Mouse (Mus musculus): Measurements from ENCODE around the gene Thoc6. TPM values are rescaled to one million over a fixed set of nuclear protein-coding genes. Genes with fewer than 3 reads are reported as not detected.
A peak's percentile ranks its signal among the peaks of the same experiment; 100 is the strongest.

The Thoc6 gene
- polyA plus RNA-seq, 1 experiment: 60.5 TPM

GRCm38 (mm10) chr17:23645894-23646293 lies 27.8 kb downstream of the Thoc6 start:
- H3K79me3 ChIP-seq (ENCODE audit: low read depth): no peaks in the 10 kb centered on the region
- H3K4me3 ChIP-seq (ENCODE audit: insufficient read depth, poor library complexity, severe bottlenecking): no peak overlapping the region
- H3K79me2 ChIP-seq (ENCODE audit: control insufficient read depth, insufficient read depth): no peaks in the 10 kb centered on the region
- peaks cover 24% of the 10 kb centered on the region for H3K27me3 ChIP-seq (ENCODE audit: control insufficient read depth, insufficient read depth, insufficient read length)
- no peaks in the 10 kb centered on the region for H3K36me3 ChIP-seq (ENCODE audit: control insufficient read depth, insufficient read depth)
- TF ChIP-seq CEBPB (IDR thresholded peaks at IDR 0.05; ENCODE audit: low read depth): no peak
- no peak overlapping the region for H3ac ChIP-seq (ENCODE audit: control insufficient read depth, insufficient read length, low read depth)

- Histone ChIP-seq H3K4me3 (ENCODE audit: insufficient read depth, poor library complexity, severe bottlenecking) (no peak within 1 kb of the TSS), H3K79me3 (ENCODE audit: low read depth) (no peaks in the 10 kb centered on the region), H3K36me3 (ENCODE audit: control insufficient read depth, insufficient read depth) (no peaks in the 10 kb centered on the region), H3ac (ENCODE audit: control insufficient read depth, insufficient read length, low read depth) (no peak within 1 kb of the TSS), H3K27me3 (ENCODE audit: control insufficient read depth, insufficient read depth, insufficient read length) (peaks cover 27% of the 10 kb centered on the region), H3K79me2 (ENCODE audit: control insufficient read depth, insufficient read depth) (no peaks in the 10 kb centered on the region)
- no peak for TF ChIP-seq CTCF (IDR thresholded peaks at IDR 0.05; ENCODE audit: control insufficient read depth, insufficient read depth, insufficient read length)
- no peak for TF ChIP-seq USF1 (IDR thresholded peaks at IDR 0.05; ENCODE audit: low read depth)
These were observed 28.8 kb downstream of the Thoc6 start, which contains the start of gene Mmp25 for GRCm38 (mm10) chr17:23644613-23645495. Mmp25 (minus strand) TSS chr17:23645277.

GRCm38 (mm10) chr17:23631241-23631640 lies 42.4 kb downstream of the Thoc6 start:
- H3K36me3 ChIP-seq (ENCODE audit: control insufficient read depth, insufficient read depth): no peaks in the 10 kb centered on the region
- no peak for TF ChIP-seq USF1 (IDR thresholded peaks at IDR 0.05; ENCODE audit: low read depth)
- no peak for TF ChIP-seq MYOD1 (IDR thresholded peaks at IDR 0.05; ENCODE audit: control insufficient read depth, insufficient read length, low read depth)
- TF ChIP-seq CTCF (IDR thresholded peaks at IDR 0.05; ENCODE audit: control insufficient read depth, insufficient read depth, insufficient read length): no peak
- no peak for TF ChIP-seq MAX (IDR thresholded peaks at IDR 0.05)
- TF ChIP-seq CEBPB (IDR thresholded peaks at IDR 0.05; ENCODE audit: low read depth): no peak
- no peak for TF ChIP-seq MYOG (IDR thresholded peaks at IDR 0.05; ENCODE audit: control insufficient read depth, extremely low read depth, insufficient read length)
- TF ChIP-seq FOSL1 (IDR thresholded peaks at IDR 0.05; ENCODE audit: insufficient read depth, low read length, poor library complexity, severe bottlenecking): no peak

DNA sequence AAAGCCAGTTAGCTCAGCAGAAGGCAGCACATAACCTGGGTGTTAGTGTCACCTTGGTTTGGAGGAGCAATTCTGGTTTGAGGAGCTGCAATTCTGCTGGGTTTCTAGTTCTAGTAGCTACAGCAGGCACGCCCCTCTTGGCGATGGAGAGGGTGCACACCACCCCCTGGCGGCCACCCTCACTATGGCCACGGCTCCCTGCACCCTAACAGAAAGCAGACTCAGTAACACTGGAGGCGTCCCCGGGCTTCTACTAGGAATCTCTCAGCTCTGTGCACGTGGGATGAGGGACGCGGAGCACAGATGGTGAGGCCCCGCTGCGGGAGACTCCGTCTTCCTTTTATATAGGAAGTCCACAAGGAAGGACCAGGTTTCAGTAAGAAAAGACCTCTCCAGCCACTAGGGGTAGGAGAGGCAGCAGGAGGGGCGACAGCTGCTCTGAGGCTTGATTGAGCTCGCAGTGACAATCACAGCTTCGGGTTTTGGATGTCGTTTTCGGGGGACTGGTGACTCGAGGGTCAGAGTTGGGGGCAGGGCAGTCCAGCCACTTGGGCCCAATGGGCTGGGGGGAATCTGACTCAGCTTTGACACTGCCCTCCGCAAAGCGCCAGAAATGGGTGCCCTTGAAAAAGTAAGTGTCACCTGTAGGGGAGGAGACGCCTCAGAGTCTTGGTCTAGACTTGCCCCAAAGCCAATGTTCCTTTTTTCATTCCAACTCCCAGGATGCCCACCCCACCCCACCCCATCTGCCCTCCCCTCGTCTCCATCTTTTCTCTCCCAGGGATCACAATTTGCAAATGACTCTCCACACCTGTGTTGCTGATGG lies 43.3 kb downstream of the Thoc6 start:
- H3K79me2 ChIP-seq (ENCODE audit: control insufficient read depth, insufficient read depth): no peaks in the 10 kb centered on the region
- H3K4me3 ChIP-seq (ENCODE audit: insufficient read depth, poor library complexity, severe bottlenecking): no peak overlapping the region
- TF ChIP-seq CEBPB (IDR thresholded peaks at IDR 0.05; ENCODE audit: low read depth) (no peak), CTCF (IDR thresholded peaks at IDR 0.05; ENCODE audit: control insufficient read depth, insufficient read depth, insufficient read length) (peak; percentile 90)
- no peaks in the 10 kb centered on the region for H3K36me3 ChIP-seq (ENCODE audit: control insufficient read depth, insufficient read depth)
- H3ac ChIP-seq (ENCODE audit: control insufficient read depth, insufficient read length, low read depth): no peak overlapping the region
- peaks cover 41% of the 10 kb centered on the region for H3K27me3 ChIP-seq (ENCODE audit: control insufficient read depth, insufficient read depth, insufficient read length)
- H3K79me3 ChIP-seq (ENCODE audit: low read depth): no peaks in the 10 kb centered on the region

More at GRCm38 (mm10) chr17:23631241-23631640, 42.4 kb downstream of the Thoc6 start:
- Histone ChIP-seq H3K79me3 (ENCODE audit: low read depth) (no peaks in the 10 kb centered on the region), H3K27me3 (ENCODE audit: control insufficient read depth, insufficient read depth, insufficient read length) (peaks cover 49% of the 10 kb centered on the region), H3K79me2 (ENCODE audit: control insufficient read depth, insufficient read depth) (no peaks in the 10 kb centered on the region), H3K4me3 (ENCODE audit: insufficient read depth, poor library complexity, severe bottlenecking) (no peak overlapping the region), H3ac (ENCODE audit: control insufficient read depth, insufficient read length, low read depth) (no peak overlapping the region)

GRCm38 (mm10) chr17:23627813-23628212 lies 45.9 kb downstream of the Thoc6 start:
- H3K4me3 ChIP-seq (ENCODE audit: insufficient read depth, poor library complexity, severe bottlenecking): no peak overlapping the region
- H3K79me2 ChIP-seq (ENCODE audit: control insufficient read depth, insufficient read depth): no peaks in the 10 kb centered on the region
- H3K27me3 ChIP-seq (ENCODE audit: control insufficient read depth, insufficient read depth, insufficient read length): peaks cover 28% of the 10 kb centered on the region
- no peaks in the 10 kb centered on the region for H3K79me3 ChIP-seq (ENCODE audit: low read depth)
- H3ac ChIP-seq (ENCODE audit: control insufficient read depth, insufficient read length, low read depth): no peak overlapping the region
- no peak for TF ChIP-seq MAX (IDR thresholded peaks at IDR 0.05)
- H3K36me3 ChIP-seq (ENCODE audit: control insufficient read depth, insufficient read depth): no peaks in the 10 kb centered on the region

DNA sequence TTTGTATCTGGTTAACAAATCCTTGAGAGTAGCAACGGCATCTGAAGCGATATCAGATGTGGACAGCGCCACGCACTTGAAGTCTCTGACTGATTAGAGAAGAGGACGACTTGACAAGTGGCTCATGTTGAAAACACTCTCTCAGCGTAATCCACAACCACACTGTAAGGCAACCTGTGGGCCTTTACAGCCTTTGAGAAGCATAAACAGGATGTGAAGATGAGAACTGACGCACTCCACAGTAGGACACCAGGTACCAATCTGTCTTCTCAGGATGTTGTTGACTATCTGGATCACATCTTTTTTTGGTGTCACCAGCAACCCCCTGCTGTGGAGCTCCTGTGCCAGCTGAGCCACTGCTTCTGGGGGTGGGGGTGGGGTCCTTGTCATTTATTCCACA lies 53.3 kb downstream of the Thoc6 start:
- Histone ChIP-seq H3K79me3 (ENCODE audit: low read depth) (no peaks in the 10 kb centered on the region), H3K79me2 (ENCODE audit: control insufficient read depth, insufficient read depth) (no peaks in the 10 kb centered on the region), H3K36me3 (ENCODE audit: control insufficient read depth, insufficient read depth) (no peaks in the 10 kb centered on the region), H3ac (ENCODE audit: control insufficient read depth, insufficient read length, low read depth) (no peak overlapping the region), H3K4me3 (ENCODE audit: insufficient read depth, poor library complexity, severe bottlenecking) (no peak overlapping the region), H3K27me3 (ENCODE audit: control insufficient read depth, insufficient read depth, insufficient read length) (peaks cover 41% of the 10 kb centered on the region)
- TF ChIP-seq USF1 (IDR thresholded peaks at IDR 0.05; ENCODE audit: low read depth) (no peak), MAX (IDR thresholded peaks at IDR 0.05) (no peak), MYOD1 (IDR thresholded peaks at IDR 0.05; ENCODE audit: control insufficient read depth, insufficient read length, low read depth) (no peak), FOSL1 (IDR thresholded peaks at IDR 0.05; ENCODE audit: insufficient read depth, low read length, poor library complexity, severe bottlenecking) (no peak), MYOG (IDR thresholded peaks at IDR 0.05; ENCODE audit: control insufficient read depth, extremely low read depth, insufficient read length) (no peak), CTCF (IDR thresholded peaks at IDR 0.05; ENCODE audit: control insufficient read depth, insufficient read depth, insufficient read length) (no peak)

Other genes starting within 250 kb of the Thoc6 start
- not detected for gene Vmn2r117, start 194.2 kb downstream of the Thoc6 start, polyA plus RNA-seq (2012; fragmentation: generic; extraction: Trizol)
- 13.0 TPM for gene Zfp213, start 109.6 kb downstream of the Thoc6 start, polyA plus RNA-seq (2012; fragmentation: generic; extraction: Trizol)
- 5.2 TPM for gene Zfp13, start 74.4 kb downstream of the Thoc6 start, polyA plus RNA-seq (2012; fragmentation: generic; extraction: Trizol)
- 0.09 TPM for gene Zscan10, start 73.0 kb downstream of the Thoc6 start, polyA plus RNA-seq (2012; fragmentation: generic; extraction: Trizol)
- gene Mmp25, start 28.6 kb downstream of the Thoc6 start, polyA plus RNA-seq (2012; fragmentation: generic; extraction: Trizol): 0.01 TPM
- gene Bicdl2, start 13.4 kb downstream of the Thoc6 start, polyA plus RNA-seq (2012; fragmentation: generic; extraction: Trizol): 0.28 TPM
- 253 TPM for gene Hcfc1r1, start 286 bp downstream of the Thoc6 start, polyA plus RNA-seq (2012; fragmentation: generic; extraction: Trizol)
- 916 TPM for gene Tnfrsf12a, start 3.6 kb upstream of the Thoc6 start, polyA plus RNA-seq (2012; fragmentation: generic; extraction: Trizol)
- not detected for gene Cldn6, start 5.4 kb upstream of the Thoc6 start, polyA plus RNA-seq (2012; fragmentation: generic; extraction: Trizol)
- 0.54 TPM for gene Cldn9, start 10.1 kb upstream of the Thoc6 start, polyA plus RNA-seq (2012; fragmentation: generic; extraction: Trizol)
- 0.01 TPM for gene 1520401A03Rik, start 48.9 kb upstream of the Thoc6 start, polyA plus RNA-seq (2012; fragmentation: generic; extraction: Trizol)
- 14.8 TPM for gene Pkmyt1, start 52.5 kb upstream of the Thoc6 start, polyA plus RNA-seq (2012; fragmentation: generic; extraction: Trizol)
- 12.5 TPM for gene Paqr4, start 67.0 kb upstream of the Thoc6 start, polyA plus RNA-seq (2012; fragmentation: generic; extraction: Trizol)
- 0.05 TPM for gene Kremen2, start 72.0 kb upstream of the Thoc6 start, polyA plus RNA-seq (2012; fragmentation: generic; extraction: Trizol)
- gene Flywch1, start 97.7 kb upstream of the Thoc6 start, polyA plus RNA-seq (2012; fragmentation: generic; extraction: Trizol): 92.5 TPM
- 0.27 TPM for gene Flywch2, start 112.2 kb upstream of the Thoc6 start, polyA plus RNA-seq (2012; fragmentation: generic; extraction: Trizol)
- 63.8 TPM for gene Srrm2, start 116.7 kb upstream of the Thoc6 start, polyA plus RNA-seq (2012; fragmentation: generic; extraction: Trizol)
- 852 TPM for gene Elob, start 155.3 kb upstream of the Thoc6 start, polyA plus RNA-seq (2012; fragmentation: generic; extraction: Trizol)
- not detected for gene Prss33, start 162.2 kb upstream of the Thoc6 start, polyA plus RNA-seq (2012; fragmentation: generic; extraction: Trizol)
- gene Prss32, start 170.0 kb upstream of the Thoc6 start, polyA plus RNA-seq (2012; fragmentation: generic; extraction: Trizol): 0.02 TPM
- 0.02 TPM for gene Prss41, start 170.3 kb upstream of the Thoc6 start, polyA plus RNA-seq (2012; fragmentation: generic; extraction: Trizol)
- not detected for gene Prss21, start 194.2 kb upstream of the Thoc6 start, polyA plus RNA-seq (2012; fragmentation: generic; extraction: Trizol)
- not detected for gene Dcpp1, start 207.0 kb upstream of the Thoc6 start, polyA plus RNA-seq (2012; fragmentation: generic; extraction: Trizol)
- gene Dcpp2, start 207.0 kb upstream of the Thoc6 start, polyA plus RNA-seq (2012; fragmentation: generic; extraction: Trizol): not detected
- gene Dcpp3, start 243.6 kb upstream of the Thoc6 start, polyA plus RNA-seq (2012; fragmentation: generic; extraction: Trizol): not detected